Mouse (Mus musculus) right cerebral cortex, postnatal 36 days (tissue): ENCODE measurements at regions not wholly inside any gene's neighbourhood (a gene's known extent, or its start where the extent isn't known, plus 50 kb on each side); places are given as distances from the start of the nearest gene placed in this dataset.

Experiments used
- DNase-seq, 2 experiments: peaks; one replicate each; pipeline ENCODE4 v3.0.0; 2022; ENCODE audit warnings: low spot score in 2 of 2, mixed read lengths in 1 of 2

- no peak for DNase-seq
Observed at GRCm38 (mm10) chr11:11012660-11013455, 101.2 kb upstream of the Vwc2 start.

- DNase-seq, result no peak
Observed at GRCm38 (mm10) chr11:11013581-11013980, 100.4 kb upstream of the Vwc2 start.

DNA sequence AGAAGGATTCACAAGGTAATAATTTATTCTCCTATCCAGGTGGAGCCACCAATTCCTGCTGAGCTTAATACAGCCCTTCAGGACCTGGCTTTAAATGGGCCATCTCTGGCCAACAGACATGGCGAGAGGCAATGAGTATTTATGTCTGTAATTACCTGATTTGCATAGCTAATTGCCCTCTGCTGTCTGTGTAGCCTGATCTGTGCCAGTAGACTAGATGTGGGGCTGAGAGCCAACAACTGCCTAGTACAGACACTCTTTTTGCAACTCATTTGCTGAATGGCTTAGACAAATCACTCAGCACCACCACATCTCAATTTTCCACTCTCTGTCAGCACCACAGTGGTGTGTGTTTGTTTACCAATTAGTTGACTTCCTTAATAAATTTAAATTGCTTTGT is 99.9 kb upstream of the Vwc2 start:
- no peak for DNase-seq

DNA sequence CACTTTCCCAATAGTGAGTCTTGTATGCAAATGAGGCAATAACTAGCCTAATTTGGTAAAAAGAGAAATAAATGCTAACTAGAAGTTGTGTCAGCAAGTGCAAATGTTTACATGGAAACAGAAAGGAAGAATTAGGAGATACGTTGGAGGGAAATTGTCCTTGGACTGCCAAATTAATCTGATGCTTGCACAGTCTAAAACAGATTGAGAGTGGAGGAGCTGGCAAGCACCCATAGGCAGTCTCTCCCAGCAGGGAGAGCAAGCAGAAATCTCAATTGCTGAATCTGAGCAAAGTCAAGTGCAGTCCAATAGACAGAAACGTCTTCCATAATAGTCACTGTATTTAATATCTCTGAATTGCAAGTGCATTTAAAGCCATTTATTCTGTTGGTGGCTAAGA is 99.5 kb upstream of the Vwc2 start:
- DNase-seq, result peak in 1 of 2 experiments; percentile 2

DNA sequence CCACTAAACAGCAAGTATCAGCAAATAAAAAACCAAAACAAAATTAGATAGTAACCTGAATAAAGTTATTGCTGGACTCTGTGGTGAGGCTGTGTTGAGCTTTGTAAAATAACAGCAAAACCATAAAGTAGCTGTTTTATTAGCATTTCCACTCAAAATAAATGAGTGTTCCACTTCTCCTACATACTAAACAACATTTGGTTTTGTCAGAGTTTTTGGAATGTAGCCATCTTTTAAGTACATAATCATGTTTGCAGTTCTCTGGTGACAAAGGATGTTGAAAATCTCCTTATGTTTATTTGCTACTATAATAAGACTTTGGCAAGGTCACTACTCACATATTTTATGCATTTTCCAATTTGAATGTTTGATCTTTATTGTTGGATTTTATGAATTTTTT is 85.2 kb upstream of the Vwc2 start:
- no peak for DNase-seq
